Mouse (Mus musculus): Measurements from ENCODE around the gene Pdia5.

GRCm38 (mm10) chr16:35484105-35484504 is 6.6 kb downstream of the Pdia5 start:
- TF ChIP-seq CTCF (IDR thresholded peaks at IDR 0.05; ENCODE audit: low read depth): no peak
- TF ChIP-seq EP300 (IDR thresholded peaks at IDR 0.05; ENCODE audit: low read depth): no peak

All from heart, postnatal 0 days (tissue).